Mouse (Mus musculus) ES-Bruce4 (cell line): ENCODE measurements around the gene Klhl29. TPM values are rescaled to one million over a fixed set of nuclear protein-coding genes. Genes with fewer than 3 reads are reported as not detected.

ENCODE experiments used
- H3K27ac ChIP-seq: 2 replicates; pipeline ENCODE4 v1.5.1; 2012; ENCODE audit warnings: low read length, inconsistent platforms; ENCODE audit not compliant: insufficient read depth
- H3K27me3 ChIP-seq: 2 replicates; pipeline ENCODE4 v1.6.1; 2012; ENCODE audit warnings: mild to moderate bottlenecking, low read length, inconsistent platforms; ENCODE audit not compliant: control insufficient read depth, poor library complexity, insufficient read depth, severe bottlenecking
- H3K36me3 ChIP-seq: 2 replicates; pipeline ENCODE4 v1.6.1; 2012; ENCODE audit warnings: inconsistent platforms, mild to moderate bottlenecking, low read length, moderate library complexity; ENCODE audit not compliant: control insufficient read depth, poor library complexity, insufficient read depth, severe bottlenecking
- H3K4me1 ChIP-seq: one replicate; pipeline ENCODE4 v1.8.1; 2011; ENCODE audit warnings: low read length; ENCODE audit not compliant: control insufficient read depth, insufficient read depth
- H3K4me3 ChIP-seq: 2 replicates; pipeline ENCODE4 v1.5.1; 2011; ENCODE audit warnings: low read depth, mild to moderate bottlenecking, low read length
- H3K9ac ChIP-seq: 2 replicates; pipeline ENCODE4 v1.6.1; 2012; ENCODE audit warnings: low read depth, mild to moderate bottlenecking, inconsistent platforms; ENCODE audit not compliant: poor library complexity, severe bottlenecking
- H3K9me3 ChIP-seq: replicated peaks from 2 replicates; pipeline ENCODE4 v1.6.1; 2012; ENCODE audit warnings: mild to moderate bottlenecking, low read length, inconsistent platforms; ENCODE audit not compliant: control insufficient read depth, poor library complexity, insufficient read depth, severe bottlenecking
- CTCF ChIP-seq: IDR thresholded peaks from one replicate; pipeline ENCODE4 v1.8.1; 2011; ENCODE audit warnings: low read depth, low read length
- EP300 ChIP-seq: IDR thresholded peaks from 2 replicates; pipeline ENCODE4 v1.6.1; 2011; ENCODE audit warnings: low read depth, low read length; ENCODE audit not compliant: insufficient read depth
- POLR2A ChIP-seq: IDR thresholded peaks from one replicate; pipeline ENCODE4 v1.8.1; 2011; ENCODE audit warnings: low read length; ENCODE audit not compliant: insufficient read depth
- polyA plus RNA-seq: library from polyadenylated mRNA; stranded (reverse); fragments of >200 nt; gene quantifications from 2 replicates; pipeline ENCODE4 v1.2.4, GENCODE M21; 2011; ENCODE audit warnings: low read depth; ENCODE audit not compliant: missing spikeins, insufficient read depth, insufficient read length

Gene Klhl29
- polyA plus RNA-seq, 1 experiment, result 0.49 TPM

DNA sequence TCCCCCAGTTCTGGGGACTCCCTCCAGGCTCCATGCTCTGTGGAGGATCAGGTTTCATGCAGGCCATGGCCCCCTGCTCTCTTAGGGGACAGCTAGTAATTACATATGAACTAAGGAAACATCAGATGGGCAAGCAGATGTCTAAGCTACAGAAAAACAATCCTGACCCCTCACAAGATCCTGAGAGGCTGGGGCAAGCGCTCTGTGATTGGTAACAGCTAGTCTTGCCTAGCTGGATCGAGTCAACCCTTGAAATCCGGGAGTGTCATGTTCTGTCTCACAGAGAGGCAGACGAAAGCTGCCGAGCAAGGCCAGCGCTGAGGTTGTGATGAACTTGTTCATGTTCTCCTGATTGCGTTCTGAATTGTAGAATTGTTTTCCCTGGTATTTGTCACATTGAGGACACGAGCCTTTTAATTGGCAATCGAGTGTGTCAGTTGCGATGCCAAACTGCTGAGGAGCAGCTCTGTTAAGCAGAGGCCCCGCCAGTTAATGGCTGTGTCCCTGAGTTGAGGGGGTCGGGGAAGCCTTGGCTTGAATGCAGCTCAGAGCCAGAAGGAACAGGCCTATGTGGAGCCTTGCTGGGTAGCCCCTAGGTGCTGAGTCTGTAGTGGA, 56.0 kb downstream of the Klhl29 start:
- H3K9me3 ChIP-seq, result no peaks in the 10 kb centered on the region
- H3K27me3 ChIP-seq, result no peaks in the 10 kb centered on the region
- H3K27ac ChIP-seq, result no peak overlapping the region
- H3K4me1 ChIP-seq, result no peaks in the 10 kb centered on the region
- H3K9ac ChIP-seq, result no peak overlapping the region
- H3K36me3 ChIP-seq, result no peaks in the 10 kb centered on the region
- no peak overlapping the region for H3K4me3 ChIP-seq
- no peak for TF ChIP-seq POLR2A
- no peak for TF ChIP-seq CTCF
- TF ChIP-seq EP300, result no peak

- H3K27ac ChIP-seq, result no peak overlapping the region
- H3K27me3 ChIP-seq, result no peaks in the 10 kb centered on the region
- H3K4me3 ChIP-seq, result no peak overlapping the region
- no peak for TF ChIP-seq EP300
- no peak for TF ChIP-seq POLR2A
- no peak for TF ChIP-seq CTCF
- no peak overlapping the region for H3K9ac ChIP-seq
- H3K9me3 ChIP-seq, result no peaks in the 10 kb centered on the region
- H3K4me1 ChIP-seq, result no peaks in the 10 kb centered on the region
- H3K36me3 ChIP-seq, result no peaks in the 10 kb centered on the region
Observed at GRCm38 (mm10) chr12:5316029-5316567, 59.4 kb downstream of the Klhl29 start.

GRCm38 (mm10) chr12:5307923-5308322, 67.6 kb downstream of the Klhl29 start:
- Histone ChIP-seq H3K4me3 (no peak overlapping the region), H3K4me1 (no peaks in the 10 kb centered on the region), H3K9ac (no peak overlapping the region), H3K36me3 (no peaks in the 10 kb centered on the region), H3K27ac (no peak overlapping the region), H3K9me3 (no peaks in the 10 kb centered on the region), H3K27me3 (no peaks in the 10 kb centered on the region)
- TF ChIP-seq EP300 (no peak), CTCF (no peak), POLR2A (no peak)

- TF ChIP-seq CTCF (no peak), POLR2A (no peak), EP300 (no peak)
- Histone ChIP-seq H3K9me3 (no peaks in the 10 kb centered on the region), H3K27me3 (no peaks in the 10 kb centered on the region), H3K4me3 (no peak overlapping the region), H3K4me1 (no peaks in the 10 kb centered on the region), H3K36me3 (no peaks in the 10 kb centered on the region), H3K9ac (no peak overlapping the region), H3K27ac (no peak overlapping the region)
Observed at GRCm38 (mm10) chr12:5305466-5305865, 70.0 kb downstream of the Klhl29 start.

GRCm38 (mm10) chr12:5303912-5304311, 71.6 kb downstream of the Klhl29 start:
- TF ChIP-seq CTCF (no peak), POLR2A (no peak), EP300 (no peak)
- Histone ChIP-seq H3K27me3 (no peaks in the 10 kb centered on the region), H3K36me3 (no peaks in the 10 kb centered on the region), H3K9ac (no peak overlapping the region), H3K27ac (no peak overlapping the region), H3K9me3 (no peaks in the 10 kb centered on the region), H3K4me3 (no peak overlapping the region), H3K4me1 (no peaks in the 10 kb centered on the region)

DNA sequence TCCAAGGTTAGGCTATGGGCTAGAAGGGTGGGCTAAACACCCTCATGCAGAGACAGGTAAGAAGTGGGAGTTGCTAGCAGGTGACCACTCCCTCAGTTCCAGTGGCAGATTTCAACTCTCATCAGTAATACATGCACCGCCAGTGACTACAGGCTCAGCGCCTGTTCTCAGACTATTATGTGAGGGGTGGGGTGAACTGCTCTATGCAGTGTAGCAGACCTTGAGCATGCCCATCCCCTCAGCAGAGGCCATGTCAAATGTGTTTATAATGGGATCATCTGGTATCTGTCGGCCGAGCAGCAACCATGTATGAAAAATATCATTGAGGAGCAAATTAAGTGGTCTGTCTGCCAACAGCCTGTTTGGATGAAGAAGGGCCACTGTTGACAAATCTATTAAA, 72.4 kb downstream of the Klhl29 start:
- Histone ChIP-seq H3K27me3 (no peaks in the 10 kb centered on the region), H3K36me3 (no peaks in the 10 kb centered on the region), H3K27ac (no peak overlapping the region), H3K4me3 (no peak overlapping the region), H3K9me3 (no peaks in the 10 kb centered on the region), H3K4me1 (no peaks in the 10 kb centered on the region), H3K9ac (no peak overlapping the region)
- TF ChIP-seq POLR2A (no peak), CTCF (no peak), EP300 (no peak)
